Mouse (Mus musculus): ENCODE data around the gene Olfr847.

The Olfr847 gene

DNA sequence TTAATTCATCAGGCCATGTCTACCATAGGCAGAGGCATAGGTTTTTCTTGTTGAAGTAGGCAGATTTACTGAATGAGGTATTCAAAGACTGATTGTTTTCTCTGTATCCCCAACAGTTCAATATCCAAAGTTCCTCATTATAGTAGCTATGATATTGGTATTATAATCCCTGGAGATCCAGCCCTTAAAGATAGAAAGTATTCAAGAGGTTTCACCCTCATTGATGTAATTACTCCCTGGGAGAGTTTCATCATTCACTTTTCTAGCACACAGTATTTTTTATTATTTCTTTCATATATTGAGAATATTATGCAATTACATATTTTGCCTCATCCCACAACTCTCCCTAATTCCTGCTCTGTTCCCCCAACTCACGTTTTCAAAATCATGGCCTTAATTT lies at the start of gene Olfr847:
Gene Olfr847, minus strand, starts transcription at position 101 of the 400 bp plus-strand sequence.
- in situ Hi-C loops (cut with MboI, MseI) = no loop called here

DNA sequence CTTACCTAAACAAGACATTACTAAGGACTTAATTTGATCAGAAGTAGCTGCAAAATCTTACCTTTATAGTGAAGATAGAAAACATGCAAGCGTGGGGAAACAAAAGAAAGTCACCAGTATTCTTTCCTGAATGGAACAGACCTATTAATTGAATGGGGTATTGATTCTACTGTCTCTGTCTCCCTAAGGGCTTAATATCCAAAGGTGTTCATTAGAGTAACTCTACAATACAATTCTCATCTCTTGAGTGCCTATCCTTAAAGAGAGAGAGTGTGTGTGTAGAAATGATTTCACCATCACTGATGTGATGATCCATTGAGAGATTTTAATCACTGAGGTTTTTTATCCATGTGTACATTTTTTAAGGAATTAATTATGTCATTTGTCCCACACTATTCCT lies 14.6 kb downstream of the Olfr847 start, which contains the start of gene Olfr846:
Gene Olfr846, minus strand, starts transcription at position 101 of the 400 bp plus-strand sequence.
- in situ Hi-C loops (cut with MboI, MseI) = no loop called here

- in situ Hi-C loops (cut with MboI, MseI) = no loop called here
Observed at GRCm38 (mm10) chr9:19336157-19336556, 42.3 kb downstream of the Olfr847 start, which contains the start of gene Olfr845. Gene Olfr845, plus strand, starts transcription at chr9:19336457.
